Mouse (Mus musculus) lung, postnatal 0 days (tissue): ENCODE results near the gene Zfr. TPM values are rescaled to one million over a fixed set of nuclear protein-coding genes. Genes with fewer than 3 reads are reported as not detected.

ENCODE experiments used
- ATAC-seq: fragments of 200-750 bp; cut with Nextera tagmentation; 2 replicates; pipeline ENCODE4 v1.8.0; 2017; ENCODE audit warnings: moderate library complexity
- DNase-seq: peaks from one replicate; pipeline ENCODE4 v3.0.0-alpha.2; 2016; ENCODE audit warnings: low spot score
- H3K27ac ChIP-seq: fragments of 300-500 bp; sonication (generic); 2 replicates; pipeline ENCODE4 v1.5.1; 2014; ENCODE audit warnings: antibody characterized with exemption, mild to moderate bottlenecking, low read length, mixed read lengths
- H3K27me3 ChIP-seq: fragments of 300-500 bp; sonication (generic); replicated peaks from 2 replicates; pipeline ENCODE4 v1.6.1; 2014; ENCODE audit warnings: low read length, mixed read lengths; ENCODE audit not compliant: insufficient read depth
- H3K36me3 ChIP-seq: fragments of 300-500 bp; sonication (generic); 2 replicates; pipeline ENCODE4 v1.6.1; 2014; ENCODE audit warnings: low read length, mixed read lengths; ENCODE audit not compliant: insufficient read depth
- H3K4me1 ChIP-seq: fragments of 300-500 bp; sonication (generic); 2 replicates; pipeline ENCODE4 v1.6.1; 2014; ENCODE audit warnings: antibody characterized with exemption, low read depth, low read length, mixed read lengths; ENCODE audit not compliant: insufficient read depth
- H3K4me2 ChIP-seq: fragments of 300-500 bp; sonication (generic); replicated peaks from 2 replicates; pipeline ENCODE4 v1.6.1; 2014; ENCODE audit warnings: low read depth, mild to moderate bottlenecking, low read length, moderate library complexity, mixed read lengths
- H3K4me3 ChIP-seq: fragments of 300-500 bp; sonication (generic); 2 replicates; pipeline ENCODE4 v1.5.1; 2014; ENCODE audit warnings: low read depth, low read length
- H3K9ac ChIP-seq: fragments of 300-500 bp; sonication (generic); replicated peaks from 2 replicates; pipeline ENCODE4 v1.6.1; 2014; ENCODE audit warnings: low read depth, mild to moderate bottlenecking
- H3K9me3 ChIP-seq: fragments of 300-500 bp; sonication (generic); 2 replicates; pipeline ENCODE4 v1.6.1; 2016; ENCODE audit warnings: low read length, mixed read lengths
- CTCF ChIP-seq: IDR thresholded peaks from 2 replicates; pipeline ENCODE4 v1.5.1; 2016; ENCODE audit warnings: antibody characterized with exemption, mild to moderate bottlenecking
- EP300 ChIP-seq: IDR thresholded peaks from 2 replicates; pipeline ENCODE4 v1.6.1; 2016; ENCODE audit warnings: antibody characterized with exemption, mild to moderate bottlenecking, control low read depth
- WGBS: fragments of 180-500 bp; shearing (Covaris S2); extraction: QIAGEN DNeasy Blood & Tissue Kit; methylation state at CpG from one replicate; pipeline ENCODE4 v1.1.7; 2014; 5-methylcytosine and 5-hydroxymethylcytosine counted together
- polyA plus RNA-seq: library from polyadenylated mRNA; unstranded; fragments of >200 nt; fragmentation: Nextera tagmentation; extraction: Ambion mirVana; gene quantifications from 2 replicates; pipeline ENCODE4 v1.2.1, GENCODE M21; 2015

The Zfr gene
- polyA plus RNA-seq, 1 experiment from 2014 or later: 91.9 TPM

DNA sequence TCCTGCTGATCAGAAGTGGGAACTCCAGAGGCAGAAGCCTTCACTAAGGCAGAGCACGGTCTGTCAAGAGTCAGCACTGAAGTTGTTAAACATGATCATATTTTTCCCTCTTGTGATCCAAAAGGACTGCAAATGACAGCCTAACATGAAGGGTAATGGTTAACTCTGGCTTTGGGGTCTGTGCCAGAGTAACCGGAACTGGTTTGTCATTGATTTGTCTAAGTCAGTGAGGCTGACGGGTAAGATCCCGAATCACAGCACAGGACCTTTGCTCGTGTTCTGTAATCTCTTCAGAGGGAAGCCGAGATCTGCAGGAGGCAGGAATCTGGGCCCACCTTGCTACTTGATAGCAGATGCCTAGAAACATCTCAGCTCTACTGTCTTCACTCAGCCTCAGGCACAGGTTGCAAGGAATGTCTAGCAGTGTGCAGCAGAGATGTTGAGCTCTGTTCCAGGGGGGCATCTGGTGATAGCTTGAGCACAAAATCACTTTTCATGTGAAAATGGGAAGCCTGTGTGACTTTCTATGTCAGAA, 90.0 kb downstream of the Zfr start:
- Histone ChIP-seq H3K9me3 (no peaks in the 10 kb centered on the region), H3K4me1 (peaks cover 18% of the 10 kb centered on the region; the same call in 1 of the 2 replicates), H3K4me3 (no peak overlapping the region), H3K27me3 (no peaks in the 10 kb centered on the region), H3K36me3 (no peaks in the 10 kb centered on the region), H3K9ac (no peak overlapping the region), H3K4me2 (no peak overlapping the region), H3K27ac (peak overlapping the region; percentile 38; the same call in 1 of the 2 replicates)
- WGBS: 44% methylated on average over 6 of the region's 6 CpGs
- TF ChIP-seq CTCF (no peak), EP300 (no peak)
- no peak for DNase-seq
- no peak for ATAC-seq

DNA sequence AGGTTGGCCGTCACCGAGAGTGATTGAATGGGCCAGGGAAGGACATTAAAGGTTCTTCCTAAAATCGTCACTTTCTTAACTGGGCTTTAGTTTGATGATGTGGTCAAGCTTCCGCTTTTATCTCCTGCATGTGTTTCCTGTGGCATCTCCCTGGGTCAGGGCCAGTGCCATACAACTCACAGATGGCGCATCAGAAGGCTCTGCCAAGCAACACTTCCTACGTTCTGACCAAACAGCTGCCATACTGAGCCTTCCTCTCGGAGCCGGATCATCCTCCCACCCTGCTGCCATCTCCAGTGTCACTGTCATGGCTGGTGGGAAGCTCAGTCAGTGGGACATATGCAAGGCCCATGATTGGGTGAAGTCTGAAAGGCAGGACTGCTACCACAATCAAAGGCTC, 93.9 kb downstream of the Zfr start:
- Histone ChIP-seq H3K9ac (no peak overlapping the region), H3K27me3 (no peaks in the 10 kb centered on the region), H3K27ac (no peak overlapping the region), H3K4me3 (no peak overlapping the region), H3K9me3 (no peaks in the 10 kb centered on the region), H3K4me1 (peaks cover 12% of the 10 kb centered on the region; the same call in 1 of the 2 replicates), H3K36me3 (no peaks in the 10 kb centered on the region), H3K4me2 (no peak overlapping the region)
- WGBS: 59% methylated on average over 8 of the region's 8 CpGs
- ATAC-seq (no peak), DNase-seq (no peak)
- TF ChIP-seq EP300 (no peak), CTCF (no peak)

DNA sequence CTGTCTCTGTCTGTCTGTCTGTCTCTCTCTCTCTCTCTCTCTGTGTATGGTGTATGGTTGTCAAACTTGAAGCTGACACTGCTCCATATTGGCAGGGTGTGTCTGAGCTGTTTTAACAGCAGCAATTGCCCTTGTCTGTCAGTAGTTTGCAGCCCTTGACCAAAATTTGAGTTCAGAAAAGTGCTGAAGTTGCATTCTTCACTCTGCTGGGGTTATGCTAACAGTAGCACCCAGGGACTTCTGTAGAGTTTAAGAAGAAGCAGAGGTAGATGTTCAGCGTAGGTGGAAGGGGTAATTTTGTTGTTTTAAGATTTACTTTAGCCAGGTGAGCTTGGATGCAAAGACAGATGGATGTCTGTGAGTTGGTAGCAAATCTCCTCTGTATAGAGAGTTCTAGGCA, 94.6 kb downstream of the Zfr start:
- Histone ChIP-seq H3K9ac (no peak overlapping the region), H3K4me3 (no peak overlapping the region), H3K27ac (no peak overlapping the region), H3K4me2 (no peak overlapping the region), H3K4me1 (peaks cover 5% of the 10 kb centered on the region; the same call in 1 of the 2 replicates), H3K9me3 (no peaks in the 10 kb centered on the region), H3K27me3 (no peaks in the 10 kb centered on the region), H3K36me3 (no peaks in the 10 kb centered on the region)
- no peak for TF ChIP-seq EP300
- TF ChIP-seq CTCF: no peak
- DNase-seq (no peak), ATAC-seq (no peak)
- 80% methylated on average over 1 of the region's 1 CpGs for WGBS

DNA sequence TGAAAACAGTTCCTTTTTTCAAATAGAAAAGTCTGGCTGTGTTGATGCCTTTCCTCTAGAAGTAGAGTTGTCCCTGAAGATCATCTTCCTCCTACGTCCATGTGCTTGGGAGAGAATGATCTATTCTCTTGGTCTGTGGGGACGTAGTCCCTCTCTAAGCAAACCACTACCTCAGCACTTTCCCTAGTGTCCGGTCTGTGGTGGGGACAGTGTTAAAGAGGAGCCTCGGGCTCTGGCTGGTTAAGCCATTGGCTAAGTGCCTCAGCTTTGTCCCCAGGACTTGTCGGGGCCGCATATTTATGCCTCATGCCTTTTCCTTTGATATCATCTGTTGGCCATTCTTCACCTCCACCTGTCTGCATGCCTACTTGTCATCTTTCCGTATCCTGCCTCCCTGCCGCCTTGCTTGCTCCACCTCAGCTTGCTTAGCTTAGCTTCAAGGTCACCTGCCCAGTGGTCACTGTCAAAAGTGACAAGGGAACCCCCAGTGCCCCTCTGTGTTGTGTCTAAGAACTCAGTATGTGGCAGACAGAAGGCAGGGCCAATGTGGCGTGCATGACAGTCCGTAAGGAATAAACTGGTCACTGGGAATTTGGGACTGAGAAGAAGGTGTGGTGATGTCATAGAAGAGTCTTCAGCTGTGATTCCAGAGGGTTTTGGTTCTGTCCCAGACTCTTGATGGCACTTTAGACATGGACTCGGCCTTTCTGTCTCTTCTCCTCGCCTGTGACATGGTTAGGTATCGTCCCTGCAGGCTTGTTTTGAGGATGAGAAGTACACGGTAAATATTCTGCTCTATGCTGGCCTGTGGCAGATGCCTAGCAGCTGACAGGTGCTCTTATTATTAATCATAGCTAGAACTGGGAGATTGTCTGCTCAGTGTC, 97.1 kb downstream of the Zfr start:
- WGBS: 73% methylated on average over 14 of the region's 14 CpGs
- Histone ChIP-seq H3K4me3 (no peak overlapping the region), H3K36me3 (no peaks in the 10 kb centered on the region), H3K9ac (no peak overlapping the region), H3K27me3 (no peaks in the 10 kb centered on the region), H3K9me3 (no peaks in the 10 kb centered on the region), H3K27ac (no peak overlapping the region), H3K4me1 (no peaks in the 10 kb centered on the region; the same call in 1 of the 2 replicates), H3K4me2 (no peak overlapping the region)
- DNase-seq (no peak), ATAC-seq (no peak)
- TF ChIP-seq CTCF (no peak), EP300 (no peak)

DNA sequence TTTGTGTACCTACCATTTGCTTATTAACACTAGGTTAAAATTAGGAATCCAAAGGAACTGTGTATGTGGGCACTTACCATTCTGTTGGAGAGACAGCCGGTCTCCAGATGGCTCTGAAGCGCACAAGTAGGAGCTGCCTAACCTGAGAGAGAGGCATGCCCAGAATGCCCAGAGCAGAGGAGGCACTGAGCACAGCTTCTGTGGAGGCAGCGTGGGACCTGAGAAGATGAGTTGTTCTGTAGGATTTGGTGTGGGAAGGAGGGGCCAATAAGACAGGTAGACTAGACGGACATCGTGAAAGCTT, 97.7 kb downstream of the Zfr start:
- 88% methylated on average over 5 of the region's 5 CpGs for WGBS

DNA sequence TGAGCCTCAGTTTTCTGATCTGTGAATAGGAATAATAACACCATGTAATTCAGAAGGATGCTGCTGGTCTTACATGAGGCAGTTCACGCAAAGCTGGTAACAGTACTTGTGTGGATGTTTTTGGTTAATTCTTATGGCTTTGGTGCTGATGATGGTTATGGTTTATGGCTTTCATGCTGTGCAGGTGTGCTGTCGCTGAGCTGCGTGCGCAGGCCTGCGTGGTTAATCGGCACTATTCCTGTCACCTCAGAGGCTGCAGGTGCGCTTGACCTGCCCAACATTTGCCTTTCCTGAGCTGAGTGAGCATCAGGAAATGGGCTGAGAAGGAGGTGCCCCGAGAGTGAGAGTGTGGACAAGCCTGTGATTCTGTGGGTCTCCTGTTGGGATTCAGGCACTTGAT, 98.5 kb downstream of the Zfr start:
- no peak overlapping the region for H3K4me3 ChIP-seq
- H3K4me1 ChIP-seq: no peaks in the 10 kb centered on the region; the same call in 1 of the 2 replicates
- 92% methylated on average over 8 of the region's 8 CpGs for WGBS
- ATAC-seq: no peak
- no peak for DNase-seq
- H3K36me3 ChIP-seq: no peaks in the 10 kb centered on the region
- no peak overlapping the region for H3K27ac ChIP-seq
- no peaks in the 10 kb centered on the region for H3K27me3 ChIP-seq
- TF ChIP-seq EP300 (no peak), CTCF (no peak)
- H3K4me2 ChIP-seq: no peak overlapping the region
- no peak overlapping the region for H3K9ac ChIP-seq
- H3K9me3 ChIP-seq: no peaks in the 10 kb centered on the region

More for the DNA sequence above, 97.7 kb downstream of the Zfr start:
- H3K4me3 ChIP-seq: no peak overlapping the region
- no peaks in the 10 kb centered on the region; the same call in 1 of the 2 replicates for H3K4me1 ChIP-seq
- ATAC-seq (no peak), DNase-seq (no peak)
- H3K9me3 ChIP-seq: no peaks in the 10 kb centered on the region
- no peaks in the 10 kb centered on the region for H3K36me3 ChIP-seq
- TF ChIP-seq CTCF: no peak
- TF ChIP-seq EP300: no peak
- no peak overlapping the region for H3K9ac ChIP-seq
- H3K27me3 ChIP-seq: no peaks in the 10 kb centered on the region
- H3K27ac ChIP-seq: no peak overlapping the region
- no peak overlapping the region for H3K4me2 ChIP-seq
